Mouse (Mus musculus) MEL (cell line): Measurements from ENCODE around the gene Ifit1bl1. TPM values are rescaled to one million over a fixed set of nuclear protein-coding genes. Genes with fewer than 3 reads are reported as not detected.

Experiments
- DNase-seq: peaks from one replicate; pipeline ENCODE4 v3.0.0; 2011; ENCODE audit warnings: low read depth, low spot score
- H3K27ac ChIP-seq: 2 replicates; pipeline ENCODE4 v1.5.1; 2012; ENCODE audit warnings: low read depth, mild to moderate bottlenecking, control low read depth, low read length, moderate library complexity; ENCODE audit not compliant: control insufficient read depth
- H3K27me3 ChIP-seq, 2 experiments: fragments of 150-350 bp in 1 of 2; sonication (generic) in 1 of 2; 2 replicates each; pipeline ENCODE4 v1.6.1; 2012; ENCODE audit warnings: low read length in 2 of 2, mild to moderate bottlenecking in 2 of 2, improper control_type of control experiment in 1 of 2, moderate library complexity in 1 of 2; ENCODE audit not compliant: insufficient read depth in 2 of 2, control insufficient read depth in 1 of 2
- H3K36me3 ChIP-seq, 2 experiments: 2 replicates each; pipeline ENCODE4 v1.6.1; 2012 to 2014; ENCODE audit warnings: low read length in 2 of 2, improper control_type of control experiment in 1 of 2, inconsistent platforms in 1 of 2, mild to moderate bottlenecking in 1 of 2; ENCODE audit not compliant: insufficient read depth in 2 of 2, control insufficient read depth in 1 of 2
- H3K4me1 ChIP-seq, 2 experiments: fragments of 150-350 bp in 1 of 2; sonication (generic) in 1 of 2; 2 replicates each; pipeline ENCODE4 v1.6.1; 2012; ENCODE audit warnings: low read length in 2 of 2, improper control_type of control experiment in 1 of 2, mild to moderate bottlenecking in 1 of 2; ENCODE audit not compliant: insufficient read depth in 2 of 2, control insufficient read depth in 1 of 2
- H3K4me3 ChIP-seq, 2 experiments: fragments of 150-350 bp in 1 of 2; sonication (generic) in 1 of 2; 2 replicates each; pipeline ENCODE4 v1.5.1; 2012; ENCODE audit warnings: low read depth in 2 of 2, low read length in 2 of 2, mild to moderate bottlenecking in 2 of 2, moderate library complexity in 2 of 2, control low read depth in 1 of 2, improper control_type of control experiment in 1 of 2; ENCODE audit not compliant: control insufficient read depth in 1 of 2, insufficient read depth in 1 of 2
- H3K79me2 ChIP-seq: 2 replicates; pipeline ENCODE4 v1.6.1; 2012; ENCODE audit warnings: mild to moderate bottlenecking, low read length, moderate library complexity; ENCODE audit not compliant: control insufficient read depth, poor library complexity, insufficient read depth
- H3K9ac ChIP-seq: 2 replicates; pipeline ENCODE4 v1.6.1; 2012; ENCODE audit warnings: low read depth, mild to moderate bottlenecking, control low read depth, low read length, moderate library complexity; ENCODE audit not compliant: control insufficient read depth, poor library complexity, severe bottlenecking
- H3K9me3 ChIP-seq: fragments of 150-350 bp; sonication (generic); replicated peaks from 2 replicates; pipeline ENCODE4 v1.6.1; 2012; ENCODE audit warnings: mild to moderate bottlenecking, low read length, improper control_type of control experiment, moderate library complexity; ENCODE audit not compliant: insufficient read depth
- BHLHE40 ChIP-seq: IDR thresholded peaks from 2 replicates; pipeline ENCODE4 v1.6.1; 2012; ENCODE audit warnings: low read depth, mild to moderate bottlenecking, inconsistent platforms, low read length, improper control_type of control experiment, borderline replicate concordance
- CHD1 ChIP-seq: IDR thresholded peaks from 2 replicates; pipeline ENCODE4 v1.6.1; 2012; ENCODE audit warnings: low read depth, mild to moderate bottlenecking, inconsistent platforms, low read length, improper control_type of control experiment
- CHD2 ChIP-seq: IDR thresholded peaks from 2 replicates; pipeline ENCODE4 v1.6.1; 2011; ENCODE audit warnings: low read length, improper control_type of control experiment
- CTCF ChIP-seq, 3 experiments: IDR thresholded peaks in 2 of 3; conservative IDR thresholded peaks in 1 of 3; 2 replicates each; pipeline ENCODE4 v1.5.1; 2011 to 2012; ENCODE audit warnings: low read length in 3 of 3, low read depth in 2 of 3, mild to moderate bottlenecking in 2 of 3, improper control_type of control experiment in 1 of 3, inconsistent platforms in 1 of 3, mixed read lengths in 1 of 3, moderate library complexity in 1 of 3; ENCODE audit not compliant: control insufficient read depth in 1 of 3, insufficient read depth in 1 of 3, poor library complexity in 1 of 3, severe bottlenecking in 1 of 3
- GABPA ChIP-seq: IDR thresholded peaks from 2 replicates; pipeline ENCODE4 v1.6.1; 2012; ENCODE audit warnings: low read depth, mild to moderate bottlenecking, inconsistent platforms, low read length, improper control_type of control experiment, moderate library complexity
- HCFC1 ChIP-seq: IDR thresholded peaks from 2 replicates; pipeline ENCODE4 v1.6.1; 2012; ENCODE audit warnings: low read depth, mild to moderate bottlenecking, inconsistent platforms, low read length, improper control_type of control experiment, moderate library complexity
- MAFK ChIP-seq: IDR thresholded peaks from 2 replicates; pipeline ENCODE4 v1.6.1; 2011; ENCODE audit warnings: low read depth, mild to moderate bottlenecking, low read length, improper control_type of control experiment, borderline replicate concordance
- MAX ChIP-seq: IDR thresholded peaks from 2 replicates; pipeline ENCODE4 v1.6.1; 2011; ENCODE audit warnings: low read length, improper control_type of control experiment
- MAZ ChIP-seq: IDR thresholded peaks from 2 replicates; pipeline ENCODE4 v1.6.1; 2012; ENCODE audit warnings: low read depth, mild to moderate bottlenecking, inconsistent platforms, low read length, improper control_type of control experiment
- MEF2A ChIP-seq: IDR thresholded peaks from 2 replicates; pipeline ENCODE4 v1.6.1; 2014; ENCODE audit warnings: low read depth, mild to moderate bottlenecking, inconsistent platforms, low read length, improper control_type of control experiment; ENCODE audit not compliant: poor library complexity, insufficient replicate concordance, severe bottlenecking; ENCODE audit errors: extremely low read depth
- MXI1 ChIP-seq: IDR thresholded peaks from 2 replicates; pipeline ENCODE4 v1.6.1; 2011; ENCODE audit warnings: mild to moderate bottlenecking, low read depth, low read length, improper control_type of control experiment
- NRF1 ChIP-seq: IDR thresholded peaks from 2 replicates; pipeline ENCODE4 v1.6.1; 2014; ENCODE audit warnings: low read depth, mild to moderate bottlenecking, inconsistent platforms, low read length, improper control_type of control experiment, moderate library complexity; ENCODE audit not compliant: poor library complexity, insufficient read depth, severe bottlenecking
- POLR2A ChIP-seq, 2 experiments: IDR thresholded peaks; 2 replicates each; pipeline ENCODE4 v1.6.1; 2011 to 2012; ENCODE audit warnings: low read length in 2 of 2, mild to moderate bottlenecking in 2 of 2, control low read depth in 1 of 2, improper control_type of control experiment in 1 of 2, low read depth in 1 of 2, moderate library complexity in 1 of 2; ENCODE audit not compliant: control insufficient read depth in 1 of 2, insufficient read depth in 1 of 2, poor library complexity in 1 of 2
- POLR2AphosphoS5 ChIP-seq: IDR thresholded peaks from 2 replicates; pipeline ENCODE4 v1.6.1; 2012; ENCODE audit warnings: low read depth, borderline replicate concordance, mild to moderate bottlenecking, inconsistent platforms, low read length, moderate library complexity, mixed read lengths
- RAD21 ChIP-seq: IDR thresholded peaks from 2 replicates; pipeline ENCODE4 v1.6.1; 2011; ENCODE audit warnings: mild to moderate bottlenecking, low read depth, low read length, improper control_type of control experiment
- RCOR1 ChIP-seq: IDR thresholded peaks from 2 replicates; pipeline ENCODE4 v1.6.1; 2012; ENCODE audit warnings: low read depth, mild to moderate bottlenecking, inconsistent platforms, low read length, improper control_type of control experiment
- SIN3A ChIP-seq: IDR thresholded peaks from 2 replicates; pipeline ENCODE4 v1.6.1; 2012; ENCODE audit warnings: low read length, improper control_type of control experiment, inconsistent platforms
- TBP ChIP-seq: IDR thresholded peaks from 2 replicates; pipeline ENCODE4 v1.8.0; 2011; ENCODE audit warnings: low read depth, low read length, improper control_type of control experiment
- USF2 ChIP-seq, 2 experiments: IDR thresholded peaks; 2 replicates each; pipeline ENCODE4 v1.6.1; 2011 to 2012; ENCODE audit warnings: improper control_type of control experiment in 2 of 2, low read length in 2 of 2, borderline replicate concordance in 1 of 2, inconsistent platforms in 1 of 2, low read depth in 1 of 2, mild to moderate bottlenecking in 1 of 2; ENCODE audit not compliant: insufficient read depth in 1 of 2
- polyA plus RNA-seq, 2 experiments: library from polyadenylated mRNA; stranded (reverse) in 1 of 2; unstranded in 1 of 2; fragments of >175 nt in 1 of 2; fragments of >200 nt in 1 of 2; gene quantifications; 2 replicates each; pipeline versions ENCODE4 v1.2.1 to v1.2.4; 2012; ENCODE audit warnings: low replicate concordance in 2 of 2, low read depth in 1 of 2; ENCODE audit not compliant: insufficient read length in 2 of 2, insufficient read depth in 1 of 2, missing spikeins in 1 of 2
- total RNA-seq: library from RNA; depleted of rRNA; stranded (reverse); fragments of 300-350 nt; gene quantifications from 2 replicates; pipeline ENCODE4 v1.2.3, GENCODE M21; 2012

The Ifit1bl1 gene
- total and polyA plus RNA-seq, 3 experiments: 0.08 TPM; not detected in 2

DNA sequence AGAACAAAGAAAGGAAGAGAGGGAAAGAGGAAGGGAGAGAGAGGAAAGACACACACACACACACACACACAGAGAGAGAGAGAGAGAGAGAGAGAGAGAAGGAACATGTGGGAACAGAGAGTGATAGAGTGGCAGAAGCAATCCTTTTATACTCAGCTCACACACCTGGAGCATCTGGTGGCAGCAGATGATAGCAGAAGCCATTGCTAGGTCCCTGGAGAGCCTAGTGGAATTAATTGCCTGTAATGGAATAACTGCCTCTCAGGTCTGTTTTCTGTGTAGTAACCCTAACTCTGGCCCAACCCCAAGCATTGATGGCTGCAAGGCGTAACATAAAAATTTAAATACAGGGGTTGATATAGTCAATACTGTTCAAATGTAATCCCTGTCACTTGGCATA lies 30.7 kb downstream of the Ifit1bl1 start:
- Histone ChIP-seq H3K9me3 (no peaks in the 10 kb centered on the region), H3K79me2 (no peaks in the 10 kb centered on the region), H3K36me3 (no peaks in the 10 kb centered on the region), H3K27me3 (peaks cover 2 to 3% of the 10 kb centered on the region in 2 experiments; a peak in 2 of 4 replicates)
- TF ChIP-seq USF2 (IDR thresholded peaks at IDR 0.05; ENCODE audit: borderline replicate concordance in 1 of 2, insufficient read depth in 1 of 2, low read depth in 1 of 2, low read length in 2 of 2) (no peak), MAZ (no peak), HCFC1 (no peak), TBP (no peak), RCOR1 (no peak), RAD21 (no peak), MAFK (no peak), MXI1 (no peak), POLR2AphosphoS5 (no peak), CHD1 (no peak), POLR2A (IDR thresholded peaks at IDR 0.05; ENCODE audit: control insufficient read depth in 1 of 2, insufficient read depth in 1 of 2, low read depth in 1 of 2, low read length in 2 of 2, poor library complexity in 1 of 2) (no peak), GABPA (no peak), CTCF (IDR thresholded peaks at IDR 0.05 in 2 of 3, conservative IDR thresholded peaks at IDR 0.05 in 1 of 3; ENCODE audit: control insufficient read depth in 1 of 3, insufficient read depth in 1 of 3, low read depth in 2 of 3, low read length in 3 of 3, poor library complexity in 1 of 3, severe bottlenecking in 1 of 3) (no peak), BHLHE40 (no peak), NRF1 (no peak), SIN3A (no peak), MEF2A (no peak), CHD2 (no peak)
- TF ChIP-seq, all 39 proteins: peak for 0
- H3K27ac ChIP-seq: no peak overlapping the region
- H3K4me1 ChIP-seq: no peaks in the 10 kb centered on the region
- H3K9ac ChIP-seq: no peak overlapping the region
- H3K4me3 ChIP-seq: no peak overlapping the region
- DNase-seq: no peak

DNA sequence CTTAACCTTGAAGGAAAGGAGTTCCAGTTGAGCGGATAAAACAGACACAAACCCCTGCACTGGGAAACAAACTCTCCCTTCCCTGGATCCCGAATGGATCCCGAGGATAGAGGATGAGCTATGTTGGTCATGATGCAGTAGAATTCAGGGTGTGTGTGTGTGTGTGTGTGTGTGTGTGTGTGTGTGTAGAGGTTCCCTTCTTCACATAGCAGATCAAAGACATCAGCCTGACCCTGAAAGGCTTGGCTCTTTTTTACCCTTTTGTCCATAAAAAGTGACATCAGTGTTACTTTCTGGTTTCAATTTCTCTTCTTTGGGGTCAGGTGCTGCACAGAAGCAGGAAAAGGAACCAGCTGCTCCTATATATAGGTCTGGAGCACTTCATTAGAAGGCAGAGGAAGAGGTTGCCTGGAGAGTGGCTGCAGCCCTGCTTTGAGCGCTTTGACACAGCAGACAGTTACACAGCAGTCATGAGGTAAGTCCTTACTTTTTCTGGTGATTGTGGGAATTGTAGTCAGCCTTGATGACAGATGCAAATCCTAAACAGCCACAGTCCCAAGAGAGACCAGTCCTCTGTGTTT lies 31.8 kb downstream of the Ifit1bl1 start:
- Histone ChIP-seq H3K27me3 (peaks cover 1 to 3% of the 10 kb centered on the region in 2 experiments; a peak in 2 of 4 replicates), H3K79me2 (no peaks in the 10 kb centered on the region), H3K9ac (no peak overlapping the region), H3K4me3 (no peak overlapping the region), H3K27ac (no peak overlapping the region), H3K36me3 (no peaks in the 10 kb centered on the region), H3K4me1 (no peaks in the 10 kb centered on the region), H3K9me3 (no peaks in the 10 kb centered on the region)
- no peak for TF ChIP-seq MAX
- no peak for TF ChIP-seq MEF2A
- no peak for DNase-seq
